Mouse (Mus musculus): ENCODE data around the gene Chst8.

DNA sequence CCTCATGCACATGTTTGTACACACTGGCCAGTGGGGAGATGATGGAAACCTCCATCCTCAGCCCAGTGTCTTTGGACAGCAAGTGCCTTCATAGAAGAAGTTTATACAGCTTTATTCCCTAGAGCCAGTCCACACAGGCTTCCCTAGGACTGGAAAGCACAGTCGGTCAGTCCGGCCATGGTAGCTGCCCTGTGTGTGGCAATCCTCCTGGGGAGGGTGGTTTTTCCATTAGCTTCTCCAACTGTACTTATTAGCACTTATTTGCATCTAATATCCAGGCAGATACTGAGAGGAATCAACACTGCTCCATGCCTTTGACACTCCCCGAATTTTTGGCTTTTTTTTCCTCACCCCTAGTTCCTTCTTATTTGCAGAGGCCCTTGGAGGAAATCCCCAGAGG, 2.3 kb upstream of the Chst8 start:
- TF ChIP-seq CTCF (IDR thresholded peaks at IDR 0.05; ENCODE audit: low read depth) (no peak), EP300 (optimal IDR thresholded peaks at IDR 0.05) (no peak)

All from stomach, postnatal 0 days (tissue).